Mouse (Mus musculus): ENCODE measurements at regions not wholly inside any gene's neighbourhood (a gene's known extent, or its start where the extent isn't known, plus 50 kb on each side); places are given as distances from the start of the nearest gene placed in this dataset.

- TF ChIP-seq TAL1 (conservative IDR thresholded peaks at IDR 0.05; ENCODE audit: low read depth, low read length) (no peak), CTCF (IDR thresholded peaks at IDR 0.05; ENCODE audit: low read depth, low read length) (no peak), POLR2AphosphoS5 (IDR thresholded peaks at IDR 0.05; ENCODE audit: insufficient replicate concordance, low read depth, low read length) (no peak), GATA1 (IDR thresholded peaks at IDR 0.05; ENCODE audit: borderline replicate concordance, low read length) (no peak), GATA2 (IDR thresholded peaks at IDR 0.05; ENCODE audit: borderline replicate concordance, low read depth, low read length) (no peak)
- no peaks in the 10 kb centered on the region for H3K36me3 ChIP-seq (replicated peaks)
- no peaks in the 10 kb centered on the region for H3K9me3 ChIP-seq (replicated peaks)
- DNase-seq (ENCODE audit: low spot score) (no peak), ATAC-seq (ENCODE audit: extremely low read depth, insufficient number of reproducible peaks, low FRiP score, poor library complexity, severe bottlenecking) (no peak)
- no peak overlapping the region for H3K4me3 ChIP-seq (ENCODE audit: low read depth, low read length)
- H3K27me3 ChIP-seq (ENCODE audit: insufficient read depth, low read length): no peaks in the 10 kb centered on the region
- H3K4me1 ChIP-seq (ENCODE audit: insufficient read depth, low read depth, low read length): no peaks in the 10 kb centered on the region
Measured at GRCm38 (mm10) chr10:37378002-37378702, 239.4 kb upstream of the Marcks start.

GRCm38 (mm10) chr10:37377258-37378001 lies 238.7 kb upstream of the Marcks start:
- TF ChIP-seq POLR2AphosphoS5 (IDR thresholded peaks at IDR 0.05; ENCODE audit: insufficient replicate concordance, low read depth, low read length) (no peak), TAL1 (conservative IDR thresholded peaks at IDR 0.05; ENCODE audit: low read depth, low read length) (no peak), CTCF (IDR thresholded peaks at IDR 0.05; ENCODE audit: low read depth, low read length) (no peak), GATA2 (IDR thresholded peaks at IDR 0.05; ENCODE audit: borderline replicate concordance, low read depth, low read length) (no peak), GATA1 (IDR thresholded peaks at IDR 0.05; ENCODE audit: borderline replicate concordance, low read length) (no peak)
- ATAC-seq (ENCODE audit: extremely low read depth, insufficient number of reproducible peaks, low FRiP score, poor library complexity, severe bottlenecking) (no peak), DNase-seq (ENCODE audit: low spot score) (no peak)
- Histone ChIP-seq H3K4me1 (ENCODE audit: insufficient read depth, low read depth, low read length) (no peaks in the 10 kb centered on the region), H3K27me3 (ENCODE audit: insufficient read depth, low read length) (no peaks in the 10 kb centered on the region), H3K4me3 (ENCODE audit: low read depth, low read length) (no peak overlapping the region), H3K36me3 (replicated peaks) (no peaks in the 10 kb centered on the region), H3K9me3 (replicated peaks) (no peaks in the 10 kb centered on the region)

GRCm38 (mm10) chr10:37376172-37376571 lies 237.5 kb upstream of the Marcks start:
- DNase-seq (ENCODE audit: low spot score): no peak
- H3K9me3 ChIP-seq (replicated peaks): no peaks in the 10 kb centered on the region
- no peaks in the 10 kb centered on the region for H3K36me3 ChIP-seq (replicated peaks)
- ATAC-seq (ENCODE audit: extremely low read depth, insufficient number of reproducible peaks, low FRiP score, poor library complexity, severe bottlenecking): no peak
- H3K4me3 ChIP-seq (ENCODE audit: low read depth, low read length): no peak overlapping the region
- TF ChIP-seq GATA2 (IDR thresholded peaks at IDR 0.05; ENCODE audit: borderline replicate concordance, low read depth, low read length) (no peak), TAL1 (conservative IDR thresholded peaks at IDR 0.05; ENCODE audit: low read depth, low read length) (no peak), GATA1 (IDR thresholded peaks at IDR 0.05; ENCODE audit: borderline replicate concordance, low read length) (no peak), POLR2AphosphoS5 (IDR thresholded peaks at IDR 0.05; ENCODE audit: insufficient replicate concordance, low read depth, low read length) (no peak), CTCF (IDR thresholded peaks at IDR 0.05; ENCODE audit: low read depth, low read length) (no peak)
- H3K4me1 ChIP-seq (ENCODE audit: insufficient read depth, low read depth, low read length): no peaks in the 10 kb centered on the region
- no peaks in the 10 kb centered on the region for H3K27me3 ChIP-seq (ENCODE audit: insufficient read depth, low read length)

GRCm38 (mm10) chr10:37375648-37376047 lies 236.9 kb upstream of the Marcks start:
- TF ChIP-seq CTCF (IDR thresholded peaks at IDR 0.05; ENCODE audit: low read depth, low read length) (no peak), GATA2 (IDR thresholded peaks at IDR 0.05; ENCODE audit: borderline replicate concordance, low read depth, low read length) (no peak), POLR2AphosphoS5 (IDR thresholded peaks at IDR 0.05; ENCODE audit: insufficient replicate concordance, low read depth, low read length) (no peak), GATA1 (IDR thresholded peaks at IDR 0.05; ENCODE audit: borderline replicate concordance, low read length) (no peak), TAL1 (conservative IDR thresholded peaks at IDR 0.05; ENCODE audit: low read depth, low read length) (no peak)
- no peak for ATAC-seq (ENCODE audit: extremely low read depth, insufficient number of reproducible peaks, low FRiP score, poor library complexity, severe bottlenecking)

GRCm38 (mm10) chr10:37368997-37369679 lies 230.4 kb upstream of the Marcks start:
- ATAC-seq (ENCODE audit: extremely low read depth, insufficient number of reproducible peaks, low FRiP score, poor library complexity, severe bottlenecking) (no peak), DNase-seq (ENCODE audit: low spot score) (no peak)
- no peak for TF ChIP-seq CTCF (IDR thresholded peaks at IDR 0.05; ENCODE audit: low read depth, low read length)
- no peak for TF ChIP-seq TAL1 (conservative IDR thresholded peaks at IDR 0.05; ENCODE audit: low read depth, low read length)
- no peak for TF ChIP-seq GATA1 (IDR thresholded peaks at IDR 0.05; ENCODE audit: borderline replicate concordance, low read length)
- no peak for TF ChIP-seq GATA2 (IDR thresholded peaks at IDR 0.05; ENCODE audit: borderline replicate concordance, low read depth, low read length)
- no peak for TF ChIP-seq POLR2AphosphoS5 (IDR thresholded peaks at IDR 0.05; ENCODE audit: insufficient replicate concordance, low read depth, low read length)
- Histone ChIP-seq H3K9me3 (replicated peaks) (no peaks in the 10 kb centered on the region), H3K27me3 (ENCODE audit: insufficient read depth, low read length) (no peaks in the 10 kb centered on the region), H3K4me1 (ENCODE audit: insufficient read depth, low read depth, low read length) (no peaks in the 10 kb centered on the region), H3K4me3 (ENCODE audit: low read depth, low read length) (no peak overlapping the region), H3K36me3 (replicated peaks) (no peaks in the 10 kb centered on the region)

More at GRCm38 (mm10) chr10:37375648-37376047, 236.9 kb upstream of the Marcks start:
- Histone ChIP-seq H3K4me1 (ENCODE audit: insufficient read depth, low read depth, low read length) (no peaks in the 10 kb centered on the region), H3K4me3 (ENCODE audit: low read depth, low read length) (no peak overlapping the region), H3K27me3 (ENCODE audit: insufficient read depth, low read length) (no peaks in the 10 kb centered on the region), H3K36me3 (replicated peaks) (no peaks in the 10 kb centered on the region), H3K9me3 (replicated peaks) (no peaks in the 10 kb centered on the region)
- no peak for DNase-seq (ENCODE audit: low spot score)

GRCm38 (mm10) chr10:37367796-37368195 lies 229.1 kb upstream of the Marcks start:
- no peak for TF ChIP-seq POLR2AphosphoS5 (IDR thresholded peaks at IDR 0.05; ENCODE audit: insufficient replicate concordance, low read depth, low read length)
- TF ChIP-seq CTCF (IDR thresholded peaks at IDR 0.05; ENCODE audit: low read depth, low read length): no peak
- no peak for TF ChIP-seq GATA1 (IDR thresholded peaks at IDR 0.05; ENCODE audit: borderline replicate concordance, low read length)
- TF ChIP-seq TAL1 (conservative IDR thresholded peaks at IDR 0.05; ENCODE audit: low read depth, low read length): no peak
- no peak for TF ChIP-seq GATA2 (IDR thresholded peaks at IDR 0.05; ENCODE audit: borderline replicate concordance, low read depth, low read length)

More at GRCm38 (mm10) chr10:37367796-37368195, 229.1 kb upstream of the Marcks start:
- Histone ChIP-seq H3K4me1 (ENCODE audit: insufficient read depth, low read depth, low read length) (no peaks in the 10 kb centered on the region), H3K36me3 (replicated peaks) (no peaks in the 10 kb centered on the region), H3K27me3 (ENCODE audit: insufficient read depth, low read length) (no peaks in the 10 kb centered on the region), H3K9me3 (replicated peaks) (no peaks in the 10 kb centered on the region), H3K4me3 (ENCODE audit: low read depth, low read length) (no peak overlapping the region)
- DNase-seq (ENCODE audit: low spot score): no peak
- ATAC-seq (ENCODE audit: extremely low read depth, insufficient number of reproducible peaks, low FRiP score, poor library complexity, severe bottlenecking): no peak

Measured in G1E (cell line).